Mouse (Mus musculus) lung, adult 2 months (tissue): Measurements from ENCODE around the gene Slc26a10.

Source experiments
- CTCF ChIP-seq: fragments of 200-500 bp; IDR thresholded peaks from 2 replicates; pipeline ENCODE4 v1.5.1; 2011; ENCODE audit warnings: mild to moderate bottlenecking, low read length, control low read depth; ENCODE audit not compliant: insufficient read depth
- POLR2A ChIP-seq: fragments of 200-500 bp; IDR thresholded peaks from 2 replicates; pipeline ENCODE4 v1.6.1; 2011; ENCODE audit warnings: low read depth, mild to moderate bottlenecking, control low read depth, low read length, borderline replicate concordance; ENCODE audit errors: extremely low read depth

- TF ChIP-seq POLR2A (no peak), CTCF (no peak)
Measured at GRCm38 (mm10) chr10:127185506-127185905, 5.1 kb upstream of the Slc26a10 start.
